Mouse (Mus musculus) left cerebral cortex, postnatal 36 days (tissue): ENCODE data around the gene Pum1. TPM values are rescaled to one million over a fixed set of nuclear protein-coding genes. Genes with fewer than 3 reads are reported as not detected.
A peak's percentile ranks its signal among the peaks of the same experiment; 100 is the strongest.

Experiments used
- DNase-seq, 2 experiments: peaks; one replicate each; pipeline ENCODE4 v3.0.0; 2021 to 2022; ENCODE audit warnings: low spot score in 2 of 2, mixed read lengths in 1 of 2
- intact Hi-C: fragments of 180-260 bp; cut with DNase I; formaldehyde crosslinking; loops from one replicate; pipeline ENCODE4 v1.15.1; 2025
- total RNA-seq, 2 experiments: library from RNA; stranded (reverse); gene quantifications; 2 replicates each; pipeline ENCODE4 v1.2.3; 2021

Gene Pum1
- total RNA-seq, 2 experiments from 2014 or later = 100 to 125 TPM

- no peak for DNase-seq
- intact Hi-C loops = no loop called here
These were observed 52.0 kb downstream of the Pum1 start for GRCm38 (mm10) chr4:130715126-130715525.

- DNase-seq = no peak
- intact Hi-C loops = no loop called here
These were observed 52.5 kb downstream of the Pum1 start for GRCm38 (mm10) chr4:130715623-130716022.

- DNase-seq = no peak
- intact Hi-C loops = no loop called here
These were observed 56.2 kb downstream of the Pum1 start for GRCm38 (mm10) chr4:130719348-130719747.

- no peak for DNase-seq
- intact Hi-C loops = no loop called here
These were observed 59.5 kb downstream of the Pum1 start for GRCm38 (mm10) chr4:130722607-130723006.

GRCm38 (mm10) chr4:130726118-130726517, 63.0 kb downstream of the Pum1 start:
- DNase-seq = no peak
- intact Hi-C loops = no loop called here

GRCm38 (mm10) chr4:130735957-130736356, 72.8 kb downstream of the Pum1 start:
- no peak for DNase-seq
- intact Hi-C loops = no loop called here

GRCm38 (mm10) chr4:130738527-130738926, 75.4 kb downstream of the Pum1 start:
- intact Hi-C loops = no loop called here
- DNase-seq = peak in 1 of 2 experiments; percentile 48

- DNase-seq = no peak
- intact Hi-C loops = no loop called here
These were observed 80.9 kb downstream of the Pum1 start for GRCm38 (mm10) chr4:130744058-130744457.

GRCm38 (mm10) chr4:130745561-130746306, 82.6 kb downstream of the Pum1 start:
- intact Hi-C loops = no loop called here
- DNase-seq = peak; percentile 84 to 86

GRCm38 (mm10) chr4:130749566-130749965, 86.4 kb downstream of the Pum1 start:
- DNase-seq = no peak
- intact Hi-C loops = no loop called here

- intact Hi-C loops = no loop called here
- no peak for DNase-seq
These were observed 88.8 kb downstream of the Pum1 start for GRCm38 (mm10) chr4:130751966-130752365.

- intact Hi-C loops = no loop called here
- DNase-seq = peak in 1 of 2 experiments; percentile 33
These were observed 89.5 kb downstream of the Pum1 start for GRCm38 (mm10) chr4:130752591-130752990.

GRCm38 (mm10) chr4:130753755-130754154, 90.6 kb downstream of the Pum1 start:
- DNase-seq = no peak
- intact Hi-C loops = no loop called here

- DNase-seq = no peak
- intact Hi-C loops = no loop called here
These were observed 91.7 kb downstream of the Pum1 start for GRCm38 (mm10) chr4:130754776-130755175.

GRCm38 (mm10) chr4:130759875-130760274, 96.8 kb downstream of the Pum1 start:
- no peak for DNase-seq
- intact Hi-C loops = no loop called here

- DNase-seq = no peak
- intact Hi-C loops = no loop called here
These were observed 98.7 kb downstream of the Pum1 start for GRCm38 (mm10) chr4:130761809-130762208.

GRCm38 (mm10) chr4:130765399-130766160, 102.5 kb downstream of the Pum1 start:
- intact Hi-C loops = no loop called here
- no peak for DNase-seq

- DNase-seq = no peak
- intact Hi-C loops = no loop called here
These were observed 103.3 kb downstream of the Pum1 start for GRCm38 (mm10) chr4:130766387-130766786.

- no peak for DNase-seq
- intact Hi-C loops = no loop called here
These were observed 103.8 kb downstream of the Pum1 start for GRCm38 (mm10) chr4:130766926-130767325.

GRCm38 (mm10) chr4:130773899-130774298, 110.8 kb downstream of the Pum1 start:
- intact Hi-C loops = no loop called here
- no peak for DNase-seq

- intact Hi-C loops = no loop called here
These were observed 111.7 kb downstream of the Pum1 start for GRCm38 (mm10) chr4:130774822-130775221.

More at GRCm38 (mm10) chr4:130774822-130775221, 111.7 kb downstream of the Pum1 start:
- DNase-seq = no peak
